Mouse (Mus musculus): Measurements from ENCODE around the gene Ccr3. TPM values are rescaled to one million over a fixed set of nuclear protein-coding genes. Genes with fewer than 3 reads are reported as not detected.
"Not testable (repeated sequence)": the region's sequence is repeated elsewhere in the genome, so short reads cannot be mapped to it uniquely, and the experiment has no call there.

Ccr3 gene
- not detected for total RNA-seq (2021)

DNA sequence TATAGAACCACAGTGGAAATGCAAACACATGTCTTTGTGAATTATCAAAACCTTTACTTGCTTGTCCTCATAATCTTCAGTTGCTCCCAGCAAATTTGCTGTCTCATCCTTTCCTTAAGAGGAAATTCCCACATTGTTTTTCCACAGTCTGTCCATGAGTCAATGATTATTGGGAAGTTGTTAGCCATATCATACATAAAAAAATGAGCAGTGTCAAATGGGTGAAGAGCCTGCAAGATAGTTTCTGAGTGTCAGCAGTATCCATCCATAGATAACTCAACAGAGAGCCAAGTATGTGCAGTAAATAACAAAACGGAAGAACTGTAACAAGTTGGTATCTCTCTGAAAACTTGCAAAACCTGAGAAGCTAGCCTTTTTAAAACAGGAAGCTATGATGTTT lies at the start of gene Ccr3:
Ccr3 (plus strand) TSS at position 301 of the 400 bp plus-strand sequence.
- intact Hi-C loops (cut with DNase I): no loop called here
- no peak for DNase-seq (ENCODE audit: low spot score in 2 of 2)

DNA sequence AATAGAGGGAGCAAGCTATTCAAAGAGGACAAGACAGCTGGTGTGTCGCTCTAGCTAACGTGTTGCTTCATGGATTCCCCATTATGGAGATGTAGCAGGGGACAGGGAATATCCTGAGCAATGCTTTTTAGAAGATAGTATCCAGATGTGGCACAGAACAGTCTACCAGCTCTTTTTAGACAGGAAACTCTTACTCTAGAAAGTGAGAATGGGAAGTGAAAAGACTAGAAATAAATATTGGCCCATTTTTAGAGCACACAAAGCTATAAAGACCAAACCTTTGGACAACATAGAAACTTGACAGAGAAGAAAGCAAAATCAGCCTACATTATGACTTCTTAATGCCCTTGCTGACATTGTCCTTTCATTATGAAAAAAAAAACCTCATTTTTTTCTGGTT lies 46.1 kb upstream of the Ccr3 start:
- intact Hi-C loops (cut with DNase I): no loop called here
- no peak for DNase-seq (ENCODE audit: low spot score in 2 of 2)

DNA sequence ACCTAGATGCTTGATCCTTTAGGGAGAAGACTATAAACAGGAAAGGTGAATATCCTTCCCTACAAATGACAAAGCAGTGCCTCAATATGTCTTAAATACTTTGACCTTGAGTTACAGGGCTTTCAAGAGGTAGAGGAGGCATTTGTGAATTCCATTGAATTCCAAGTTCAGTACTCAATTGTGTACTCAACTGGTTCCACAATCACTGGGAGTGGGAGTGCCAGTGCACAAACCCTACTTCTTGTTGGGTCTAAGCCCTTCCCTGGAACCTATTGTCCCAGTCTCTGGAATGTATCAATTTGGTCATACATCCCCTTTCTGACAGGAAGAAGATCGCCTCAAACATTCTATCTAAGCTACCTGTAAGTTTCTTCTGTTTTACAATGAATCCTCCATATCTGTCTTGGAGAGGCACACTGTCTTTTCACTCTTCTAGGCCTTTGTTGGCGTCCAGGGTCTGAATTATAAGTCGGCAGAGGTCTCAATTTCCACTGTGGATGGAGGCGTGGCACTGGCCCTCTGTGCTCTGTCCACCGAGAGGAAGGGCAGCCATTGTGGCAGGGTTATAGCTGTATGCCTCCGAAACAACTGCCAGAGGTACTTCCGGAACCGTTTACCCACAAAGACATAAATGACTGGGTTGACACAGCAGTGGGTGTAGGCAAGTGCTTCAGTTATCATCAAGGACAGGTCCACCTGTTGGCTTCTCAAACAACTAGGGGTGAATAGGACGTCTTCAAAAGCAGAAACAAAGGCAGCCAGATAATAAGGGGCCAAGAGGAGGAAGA lies 44.7 kb upstream of the Ccr3 start:
- no peak for DNase-seq (ENCODE audit: low spot score in 2 of 2)
- intact Hi-C loops (cut with DNase I): no loop called here

DNA sequence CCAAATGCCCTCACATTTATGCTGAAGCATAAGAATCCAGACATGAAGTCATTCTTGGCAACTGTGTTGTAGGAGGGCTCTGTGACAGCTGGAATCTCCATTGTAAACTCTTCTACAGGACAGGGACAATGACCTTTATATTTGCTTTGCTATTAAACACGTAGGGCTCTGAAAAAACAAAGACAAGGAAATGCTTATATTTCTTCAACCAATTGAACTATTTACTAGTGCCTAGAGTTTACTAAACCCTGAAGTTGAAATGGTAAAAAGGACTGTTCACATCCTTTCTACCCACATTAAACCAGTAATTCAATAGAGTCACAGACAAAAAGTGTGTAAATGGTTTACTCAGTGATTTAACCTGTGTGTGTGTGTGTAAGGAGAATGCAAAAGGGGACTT lies 43.5 kb upstream of the Ccr3 start, which contains the start of gene Ccr1l1:
Ccr1l1 (minus strand) TSS at position 101 of the 400 bp plus-strand sequence.
- no peak for DNase-seq (ENCODE audit: low spot score in 2 of 2)
- intact Hi-C loops (cut with DNase I): no loop called here

DNA sequence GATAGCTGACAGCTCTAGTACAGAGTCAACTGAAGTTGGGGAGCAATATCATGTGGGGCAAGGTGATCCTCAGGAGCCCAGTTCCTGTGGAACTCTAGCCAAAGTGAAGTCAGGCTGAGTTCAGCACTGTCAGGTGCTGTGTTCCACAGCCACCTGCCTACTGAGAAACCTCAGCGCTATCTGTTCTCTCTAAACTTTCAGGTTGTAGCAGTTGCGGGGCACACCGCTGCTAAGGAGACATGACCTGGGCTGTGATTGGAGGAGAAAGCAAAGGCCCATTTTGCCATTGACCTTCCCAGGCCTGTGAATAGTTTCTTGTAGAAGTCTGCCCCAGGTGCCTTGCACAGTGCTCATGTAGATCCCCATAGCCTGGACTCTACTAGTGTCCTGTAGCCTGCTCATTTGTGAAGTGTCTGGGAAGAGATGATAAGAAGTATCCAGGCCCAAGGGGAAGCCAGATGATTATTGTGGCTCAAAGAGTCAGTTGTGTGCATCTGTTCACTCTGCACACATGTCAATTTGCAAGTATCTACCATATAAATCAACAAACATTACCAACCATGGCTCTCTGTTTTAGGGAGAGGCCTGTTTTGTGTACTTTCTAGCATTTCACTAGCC lies 40.8 kb upstream of the Ccr3 start:
- DNase-seq (ENCODE audit: low spot score in 2 of 2); intact Hi-C loops (cut with DNase I): not testable (repeated sequence)

DNA sequence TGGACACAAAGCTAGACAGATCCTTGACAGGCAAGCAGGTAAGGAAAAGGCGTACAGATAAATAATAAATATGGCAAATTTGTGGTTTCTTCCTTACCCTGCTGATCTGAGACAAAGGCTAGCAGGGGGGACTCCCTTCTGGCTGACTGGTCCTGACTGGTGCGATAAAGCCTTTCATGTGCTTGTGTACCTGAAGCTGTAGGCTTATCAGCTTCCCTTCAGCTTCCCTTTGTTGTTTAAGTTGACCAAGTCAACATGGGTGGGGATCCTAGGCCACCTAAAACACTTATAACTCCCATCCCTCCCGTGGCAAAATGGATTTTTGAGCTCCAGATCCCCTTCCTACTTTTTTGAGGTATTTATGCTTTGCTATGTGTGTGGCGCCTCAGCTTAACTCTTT lies 39.9 kb upstream of the Ccr3 start:
- DNase-seq (ENCODE audit: low spot score in 2 of 2): no peak
- intact Hi-C loops (cut with DNase I): no loop called here

DNA sequence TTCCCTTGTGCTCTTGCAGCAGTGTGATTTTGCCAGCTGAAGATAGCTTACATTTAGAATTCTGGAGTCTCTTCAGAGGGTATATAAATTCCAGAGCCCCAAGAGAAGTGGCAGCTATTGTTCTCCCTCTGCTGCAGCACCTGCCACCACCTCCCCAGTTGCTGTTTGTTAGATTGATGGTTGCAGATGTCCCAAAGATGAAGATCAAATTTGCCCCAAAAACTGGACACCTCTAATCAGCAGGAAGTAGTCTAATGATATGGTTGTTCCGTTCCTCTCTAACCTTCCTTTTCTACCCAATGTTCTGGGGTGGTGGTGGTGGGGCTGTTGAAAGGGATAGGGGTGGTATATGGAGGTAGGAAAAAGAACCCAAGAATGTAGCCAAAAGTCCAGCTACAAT lies 39.1 kb upstream of the Ccr3 start:
- intact Hi-C loops (cut with DNase I): no loop called here
- DNase-seq (ENCODE audit: low spot score in 2 of 2): no peak

DNA sequence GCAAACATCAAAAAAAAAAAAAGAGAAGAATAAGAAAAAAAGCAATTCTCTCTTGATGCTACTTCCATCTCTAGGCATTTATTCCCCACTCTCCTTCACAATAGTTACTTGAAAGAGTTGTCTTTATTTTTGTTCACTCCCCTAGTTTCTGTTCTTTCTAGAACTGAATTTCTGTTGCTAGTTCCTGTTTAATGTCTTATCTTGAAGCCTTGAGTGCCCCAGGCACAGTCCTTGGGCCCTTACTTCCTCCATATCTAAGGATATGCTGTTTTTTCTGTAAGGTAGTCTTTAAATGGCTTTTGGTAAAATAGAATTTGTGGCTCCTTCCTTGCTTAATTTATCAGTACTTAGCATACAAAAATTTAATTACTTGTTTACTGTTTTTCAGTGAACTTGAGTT lies 36.8 kb upstream of the Ccr3 start:
- no peak for DNase-seq (ENCODE audit: low spot score in 2 of 2)
- intact Hi-C loops (cut with DNase I): loop anchor here (2.0 kb wide), 1 partner anchor 144 kb away; no protein-coding TSS in a partner anchor

DNA sequence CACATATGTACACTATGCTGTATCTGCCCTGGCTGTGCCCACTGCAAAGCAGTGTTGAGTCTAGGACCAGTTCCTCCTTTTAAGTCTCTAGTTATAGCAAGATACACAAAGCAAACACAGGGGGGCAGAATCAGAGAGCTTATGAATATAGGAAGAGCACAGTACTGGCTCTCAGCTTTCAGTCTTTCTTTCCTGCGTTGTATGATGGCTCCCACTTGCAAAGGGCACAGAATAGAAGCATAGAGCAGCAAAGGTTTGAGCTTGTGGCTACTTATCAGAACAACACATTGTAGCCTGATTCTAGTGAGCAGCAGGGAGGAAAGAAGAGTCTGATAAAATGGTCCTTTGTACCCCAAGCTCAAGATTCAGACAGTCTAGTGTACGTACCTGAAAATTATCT lies 35.6 kb upstream of the Ccr3 start:
- intact Hi-C loops (cut with DNase I): no loop called here

DNA sequence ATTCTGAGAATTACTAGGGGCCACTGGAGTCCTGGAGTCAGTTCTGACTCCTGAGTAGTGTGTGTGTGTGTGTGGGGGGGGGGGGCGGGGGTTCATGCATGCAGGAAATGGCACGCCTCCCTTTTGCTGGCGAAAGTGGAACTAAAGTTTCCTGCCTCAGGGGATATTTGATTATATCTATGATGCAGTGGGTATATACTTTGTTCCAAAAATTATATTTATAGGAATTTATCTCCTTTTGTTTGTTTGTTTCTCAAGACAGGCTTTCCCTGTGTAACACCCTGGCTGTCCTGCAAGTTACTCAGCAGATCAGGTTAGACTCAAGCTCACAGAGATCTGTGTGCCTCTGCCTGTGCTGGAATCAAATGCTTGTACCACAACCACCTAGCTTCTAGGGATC lies 32.1 kb upstream of the Ccr3 start:
- no peak for DNase-seq (ENCODE audit: low spot score in 2 of 2)
- intact Hi-C loops (cut with DNase I): no loop called here

More for the DNA sequence above, 35.6 kb upstream of the Ccr3 start:
- peak; percentile 10 to 62 for DNase-seq (ENCODE audit: low spot score in 2 of 2)

DNA sequence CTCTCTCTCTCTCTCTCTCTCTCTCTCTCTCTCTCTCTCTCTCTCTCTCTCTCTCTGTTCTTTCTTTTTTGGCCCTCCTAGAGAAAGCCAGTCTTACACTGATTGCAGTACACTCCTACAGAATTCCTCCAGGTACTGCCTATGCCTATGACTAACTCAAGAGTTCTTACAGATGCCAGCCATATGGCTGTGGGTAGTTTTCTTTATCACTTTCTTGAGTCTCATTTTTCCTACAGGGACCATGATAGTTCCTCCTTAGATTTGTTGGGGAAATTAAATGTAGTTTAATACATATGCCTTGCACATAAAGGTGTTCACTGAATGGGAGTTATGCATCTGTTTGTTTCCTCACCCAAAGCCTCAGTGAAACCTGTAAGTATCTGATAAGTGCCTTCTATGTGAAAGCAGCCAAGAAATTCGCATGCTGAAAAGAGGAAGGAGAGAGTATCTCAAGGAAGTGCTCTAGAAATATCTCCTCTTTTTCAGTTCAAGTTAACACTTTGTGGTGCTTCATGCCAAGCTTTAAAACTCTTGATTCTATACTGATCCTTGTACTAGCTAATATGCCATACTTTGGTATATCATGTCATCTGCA lies 30.4 kb upstream of the Ccr3 start:
- intact Hi-C loops (cut with DNase I): no loop called here
- peak; percentile 24 to 87 for DNase-seq (ENCODE audit: low spot score in 2 of 2)

DNA sequence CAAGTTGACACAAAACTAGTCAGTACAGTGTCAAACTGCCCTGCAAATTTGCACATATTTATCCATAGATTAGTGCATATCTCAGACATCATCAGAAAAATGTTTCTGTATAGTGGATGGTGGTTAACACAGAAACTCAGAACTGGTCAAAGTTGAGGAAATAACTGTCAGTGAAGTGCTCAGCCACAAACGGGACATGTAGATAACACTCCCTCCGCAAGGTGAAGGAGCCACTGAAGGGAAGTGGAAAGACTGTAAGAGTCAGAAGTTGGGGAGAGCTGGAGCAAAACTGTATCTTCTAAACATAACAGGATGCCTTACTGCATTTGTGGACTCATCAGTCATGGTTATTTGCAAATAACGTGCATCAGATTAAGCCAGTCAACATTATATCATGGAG lies 24.1 kb upstream of the Ccr3 start:
- intact Hi-C loops (cut with DNase I): no loop called here
- DNase-seq (ENCODE audit: low spot score in 2 of 2): no peak

DNA sequence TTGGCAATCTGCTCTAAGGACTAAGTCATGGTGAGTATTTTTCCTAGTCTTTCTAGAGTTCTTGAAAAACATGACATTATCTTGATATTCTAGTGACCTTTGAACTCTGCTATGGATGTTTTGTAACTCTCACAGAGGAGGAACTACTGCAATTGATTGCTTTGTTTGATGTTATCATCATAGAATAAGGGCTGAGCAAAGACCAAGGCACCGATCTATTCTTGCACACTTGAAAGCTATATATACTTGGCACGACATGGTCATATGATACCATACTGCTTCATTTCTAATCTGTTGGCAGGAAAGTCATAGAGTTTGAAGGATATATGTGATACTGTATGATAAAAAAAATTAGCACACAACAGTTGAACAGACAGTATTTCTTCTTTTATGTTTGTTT lies 22.0 kb upstream of the Ccr3 start:
- intact Hi-C loops (cut with DNase I): no loop called here
- no peak for DNase-seq (ENCODE audit: low spot score in 2 of 2)

DNA sequence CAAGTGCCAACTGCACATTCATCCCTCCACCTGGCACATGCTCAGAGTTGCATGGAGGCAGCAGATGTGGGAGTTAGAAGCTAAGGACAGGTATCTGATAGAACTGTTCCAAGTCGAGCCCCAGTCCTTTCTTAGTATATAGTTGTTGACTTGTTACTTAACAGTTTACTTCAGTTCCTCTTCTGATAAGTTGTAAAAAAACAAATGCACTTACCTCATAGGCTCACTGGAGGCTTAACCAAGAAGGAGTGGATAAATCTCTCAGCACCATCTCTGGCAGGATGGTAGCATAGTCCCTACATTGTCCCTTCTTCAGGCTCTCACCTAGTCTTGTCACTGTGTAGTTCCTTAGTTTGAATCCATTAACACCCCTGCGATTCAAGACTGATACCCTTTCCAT lies 9.1 kb upstream of the Ccr3 start:
- intact Hi-C loops (cut with DNase I): no loop called here
- no peak for DNase-seq (ENCODE audit: low spot score in 2 of 2)

DNA sequence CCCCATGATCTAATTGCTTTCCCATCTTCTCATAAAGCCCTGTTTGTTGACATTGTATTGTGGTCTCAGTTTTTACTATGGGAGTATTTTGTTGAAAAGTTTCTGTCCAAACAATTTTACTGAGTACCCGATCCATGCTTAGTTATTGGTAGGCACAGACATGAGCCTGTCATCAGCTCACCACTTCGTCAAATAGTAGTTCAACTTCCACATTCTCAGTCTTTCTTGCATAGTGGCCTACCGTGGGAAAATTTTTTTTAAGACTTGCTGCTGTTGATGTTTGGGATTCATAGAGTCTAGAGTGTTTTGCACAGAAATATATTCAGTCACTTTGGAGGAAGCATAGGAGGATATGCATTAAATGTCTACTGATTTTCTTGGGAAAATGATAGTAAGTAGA lies 8.5 kb upstream of the Ccr3 start:
- intact Hi-C loops (cut with DNase I): no loop called here
- no peak for DNase-seq (ENCODE audit: low spot score in 2 of 2)

DNA sequence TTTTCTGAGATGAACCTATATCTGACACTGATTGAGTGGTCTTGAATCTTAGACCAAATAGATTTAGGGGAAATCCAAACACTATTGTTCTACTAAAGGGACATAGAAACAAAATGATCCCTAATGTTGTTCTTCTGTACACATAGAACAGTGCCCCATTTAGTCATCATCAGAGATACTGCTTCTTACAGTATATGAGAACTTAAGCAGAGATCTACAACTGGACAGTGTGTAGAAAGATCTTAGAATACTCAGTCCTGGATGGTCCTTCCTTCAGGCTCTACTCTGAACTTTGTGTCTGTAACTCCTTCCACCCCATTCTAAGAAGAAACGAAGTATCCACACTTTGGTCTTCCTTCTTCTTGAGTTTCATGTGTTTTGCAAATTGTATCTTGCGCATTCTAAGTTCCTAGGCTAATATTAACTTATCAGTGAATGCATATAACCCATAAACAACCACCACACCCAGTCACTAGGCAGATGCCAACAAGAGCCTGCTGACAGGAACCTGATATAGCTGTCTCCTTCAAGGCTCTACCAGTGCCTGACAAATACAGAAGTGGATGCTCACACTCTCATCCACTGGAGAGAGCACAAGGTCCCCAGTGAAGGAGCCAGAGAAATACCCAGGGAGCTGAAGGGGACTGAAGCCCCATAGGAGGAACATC lies 6.7 kb upstream of the Ccr3 start:
- no peak for DNase-seq (ENCODE audit: low spot score in 2 of 2)
- intact Hi-C loops (cut with DNase I): no loop called here

DNA sequence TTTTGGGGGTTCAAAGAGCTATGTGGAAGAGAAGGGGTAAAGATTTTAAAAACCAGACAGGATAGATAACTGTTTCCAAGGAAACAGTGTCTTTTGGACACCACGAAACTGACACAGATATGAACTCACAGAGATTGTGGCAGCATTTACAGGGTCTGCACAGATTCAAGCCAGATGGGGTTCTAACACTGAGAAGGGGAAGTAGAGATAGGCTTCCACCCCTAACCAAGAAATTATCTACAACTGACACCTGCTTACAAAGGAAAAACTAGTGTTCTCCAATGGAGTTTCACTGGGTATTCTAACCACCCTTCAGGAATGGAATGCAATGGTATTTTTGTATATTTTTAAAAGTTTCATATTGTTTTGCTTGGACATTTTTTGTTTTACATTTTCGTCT lies 5.7 kb upstream of the Ccr3 start:
- intact Hi-C loops (cut with DNase I): no loop called here
- DNase-seq (ENCODE audit: low spot score in 2 of 2): no peak

DNA sequence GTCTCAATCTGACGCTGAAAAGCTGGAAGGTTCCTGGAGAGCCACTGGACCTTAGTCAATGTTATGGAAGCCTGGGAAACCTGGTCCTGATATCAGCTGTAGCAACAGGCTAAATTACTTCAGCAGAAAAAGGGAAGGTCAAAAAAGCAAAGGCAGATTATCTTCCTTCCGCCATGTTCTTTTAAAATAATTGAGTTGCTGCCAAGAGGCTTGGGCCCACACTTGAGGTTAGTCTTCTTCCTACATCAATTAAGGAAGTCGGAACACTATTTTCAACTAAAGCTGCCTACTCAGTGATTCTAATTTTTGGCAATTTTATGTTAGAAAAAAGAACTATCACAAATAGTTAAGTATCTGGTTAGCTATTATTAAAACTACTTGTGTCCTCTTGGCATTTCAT lies 1.9 kb upstream of the Ccr3 start:
- intact Hi-C loops (cut with DNase I): no loop called here
- DNase-seq (ENCODE audit: low spot score in 2 of 2): no peak

DNA sequence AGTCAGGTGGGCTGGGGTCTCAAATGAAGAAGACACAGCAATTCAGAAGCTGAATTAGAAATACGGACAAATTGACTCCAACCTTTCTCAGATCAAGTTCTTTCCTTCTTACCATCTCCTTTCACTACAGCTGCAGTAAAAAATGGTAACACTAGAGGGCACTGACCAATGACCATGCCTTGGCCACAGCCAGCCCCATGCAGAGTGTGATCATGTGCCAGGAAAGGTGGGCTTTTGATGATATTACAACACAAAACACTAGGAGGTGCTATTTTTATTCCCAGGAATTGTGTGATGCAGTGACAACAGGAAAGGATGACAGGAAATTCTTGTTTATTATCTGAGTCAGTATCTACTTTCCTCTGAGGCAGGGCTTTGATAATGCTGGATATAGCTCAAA lies 11.6 kb downstream of the Ccr3 start:
- intact Hi-C loops (cut with DNase I): no loop called here
- no peak for DNase-seq (ENCODE audit: low spot score in 2 of 2)

DNA sequence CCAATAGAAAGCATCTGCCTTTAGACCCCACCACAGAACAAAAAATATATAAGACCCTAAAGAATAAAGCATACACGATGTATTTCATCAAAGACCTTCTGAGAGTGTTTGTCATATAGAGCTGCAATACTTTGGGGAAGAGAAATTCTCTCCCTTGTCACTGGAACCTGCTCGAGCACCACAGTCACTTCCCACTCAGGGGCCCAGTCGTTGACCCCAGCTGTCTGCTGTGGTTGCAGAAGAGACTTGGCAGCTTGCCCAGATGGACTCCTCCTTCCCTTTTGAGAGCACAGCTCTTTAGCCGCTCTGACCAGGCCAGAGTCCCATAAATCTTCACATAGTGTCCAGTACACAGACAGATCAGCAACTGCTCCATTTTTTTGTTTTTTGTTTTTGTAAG lies 15.9 kb downstream of the Ccr3 start:
- DNase-seq (ENCODE audit: low spot score in 2 of 2): peak; percentile 50 to 67
- intact Hi-C loops (cut with DNase I): no loop called here
